Mouse (Mus musculus) adrenal gland, adult 10 weeks (tissue): ENCODE measurements around the gene Akr7a5. TPM values are rescaled to one million over a fixed set of nuclear protein-coding genes. Genes with fewer than 3 reads are reported as not detected.

ENCODE experiments used
- polyA plus RNA-seq: library from polyadenylated mRNA; stranded (reverse); fragments of 350-450 nt; fragmentation: Illumina TruSeq; extraction: RNeasy Lipid Tissue Mini Kit (QIAGEN cat#74804); gene quantifications from one replicate; pipeline ENCODE4 v1.2.3, GENCODE M21; 2014; ENCODE audit warnings: low read depth, low replicate concordance

Gene Akr7a5
- polyA plus RNA-seq, result 0.99 TPM

DNA sequence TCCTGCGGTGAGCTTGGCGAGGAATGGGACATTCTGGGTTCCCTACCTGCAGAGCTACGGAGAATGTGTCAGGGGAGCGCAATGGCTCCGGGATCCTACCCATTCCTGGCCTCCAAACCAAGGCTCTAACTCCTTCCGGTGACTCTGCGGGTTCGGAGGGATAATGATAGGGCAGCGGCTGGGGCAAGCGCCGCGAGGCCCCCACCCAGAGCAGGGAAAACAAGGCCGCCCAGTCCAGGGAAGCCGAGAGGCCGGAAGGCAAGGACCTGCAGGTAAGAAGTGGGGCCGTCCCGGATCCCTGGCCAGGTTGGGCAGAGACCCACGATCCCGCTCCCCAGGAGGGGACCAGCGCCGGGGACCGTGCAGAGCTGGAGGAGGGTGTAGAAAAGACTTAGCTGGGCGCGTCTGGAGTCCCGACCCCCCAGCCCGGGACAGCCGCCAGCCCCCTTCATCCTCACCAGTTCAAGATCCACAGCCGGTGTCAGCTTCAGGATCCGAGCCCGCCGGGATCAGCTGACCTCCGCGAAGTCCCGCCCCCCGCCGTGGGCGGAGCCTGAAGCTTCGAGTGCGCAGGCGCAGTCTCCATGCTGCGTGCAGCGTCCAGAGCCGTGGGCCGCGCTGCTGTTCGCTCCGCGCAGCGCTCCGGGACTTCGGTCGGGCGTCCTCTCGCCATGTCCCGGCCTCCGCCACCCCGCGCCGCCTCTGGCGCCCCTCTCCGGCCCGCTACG lies at the start of gene Akr7a5, which contains the start of gene Pqlc2:
TSS of gene Akr7a5 (plus strand) at position 574 of the 728 bp plus-strand sequence.
TSS of gene Pqlc2 (minus strand) at position 538 of the 728 bp plus-strand sequence.

DNA sequence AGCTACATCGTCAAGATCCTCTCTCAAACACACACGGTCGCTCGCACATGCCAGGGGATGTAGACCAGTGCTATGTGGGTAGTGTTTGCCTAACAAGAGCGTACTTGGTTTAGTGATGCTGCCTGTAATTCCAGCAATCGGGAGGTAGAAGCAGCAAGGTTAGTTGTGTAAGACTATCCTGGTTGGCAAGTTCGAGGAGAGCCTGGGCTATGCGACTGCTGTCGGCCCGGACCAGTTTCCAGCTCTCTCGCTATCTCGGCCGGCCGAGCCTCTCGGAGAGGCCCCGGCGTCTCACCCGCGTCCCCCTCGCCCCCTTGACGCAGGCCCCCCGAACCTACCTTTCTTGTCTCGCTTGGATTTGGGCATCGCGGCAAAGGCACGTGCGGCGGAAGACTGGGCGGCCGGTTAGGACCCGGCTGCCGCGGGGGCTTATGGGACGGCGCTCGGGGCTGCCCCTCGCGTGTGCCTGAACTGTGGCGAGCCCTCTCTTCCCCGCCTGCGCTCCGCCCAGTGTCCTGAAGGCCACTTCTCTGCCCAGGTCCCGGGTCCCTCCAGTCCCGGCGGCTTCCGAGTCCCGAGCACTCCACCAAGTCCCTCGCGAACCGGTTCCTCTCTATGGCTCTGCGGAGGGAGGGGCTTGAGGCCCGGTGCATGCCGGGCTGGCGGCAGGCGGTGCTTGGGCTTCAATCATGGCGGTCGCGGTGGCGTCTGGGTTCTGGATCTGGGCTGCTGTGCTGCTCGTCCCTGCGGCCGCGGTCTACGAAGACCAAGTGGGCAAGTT lies 41.6 kb downstream of the Akr7a5 start, which contains the start of the genes Mrto4, Emc1 and Ubr4:
TSS of gene Mrto4 (minus strand) at position 646 of the 781 bp plus-strand sequence.
TSS of gene Emc1 (plus strand) at position 657 of the 781 bp plus-strand sequence.
TSS of gene Ubr4 (plus strand) at position 679 of the 781 bp plus-strand sequence.

Other genes with a start within 250 kb of the Akr7a5 start
- gene Htr6, start 235.2 kb upstream of the Akr7a5 start, polyA plus RNA-seq, result not detected
- gene Nbl1, start 217.8 kb upstream of the Akr7a5 start, polyA plus RNA-seq, result 3.0 TPM
- gene Minos1, start 179.6 kb upstream of the Akr7a5 start, polyA plus RNA-seq, result 351 TPM
- 66.3 TPM for gene Capzb, start 117.8 kb upstream of the Akr7a5 start, polyA plus RNA-seq
- gene Pqlc2, start within 50 bp of the Akr7a5 start, polyA plus RNA-seq, result 0.93 TPM
- gene Mrto4, start 41.8 kb downstream of the Akr7a5 start, polyA plus RNA-seq, result 17.3 TPM
- gene Emc1, start 41.8 kb downstream of the Akr7a5 start, polyA plus RNA-seq, result 7.9 TPM
- 8.5 TPM for gene Ubr4, start 41.9 kb downstream of the Akr7a5 start, polyA plus RNA-seq
- 5.4 TPM for gene Iffo2, start 219.8 kb downstream of the Akr7a5 start, polyA plus RNA-seq